Mouse (Mus musculus) B cell, adult 62 days (primary cell): Measurements from ENCODE around the gene Psg20. TPM values are rescaled to one million over a fixed set of nuclear protein-coding genes. Genes with fewer than 3 reads are reported as not detected.

Experiments used
- total RNA-seq: library from RNA; stranded (reverse); gene quantifications from 4 replicates; pipeline ENCODE4 v1.2.4, GENCODE M21; 2023

Psg20 gene
- not detected in 4 replicates for total RNA-seq

GRCm38 (mm10) chr7:18686085-18686484 lies at the start of gene Psg20:
Gene Psg20 (minus strand): TSS chr7:18686185.

DNA sequence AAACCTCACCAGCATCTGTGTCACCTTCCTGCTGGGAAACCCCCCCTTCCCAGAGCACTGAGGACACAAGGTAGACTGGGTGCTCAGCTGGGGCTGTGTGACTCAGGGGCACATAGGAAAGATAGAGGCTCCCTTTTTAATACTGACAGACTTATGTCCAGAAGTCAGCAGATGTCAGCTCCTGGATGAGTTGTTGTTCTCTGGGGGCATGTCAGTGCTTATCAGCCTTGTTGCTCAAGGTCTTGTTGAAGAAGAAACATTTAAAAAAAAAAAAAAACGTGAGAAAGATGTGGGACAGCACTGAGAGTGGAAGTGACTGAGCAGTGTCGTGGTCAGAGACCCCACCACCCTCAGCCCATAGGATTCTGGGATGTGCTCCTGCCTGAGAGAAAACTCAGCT lies 31.8 kb upstream of the Psg20 start, which contains the start of gene Psg22:
Psg22 (plus strand) TSS at position 301 of the 400 bp plus-strand sequence.

DNA sequence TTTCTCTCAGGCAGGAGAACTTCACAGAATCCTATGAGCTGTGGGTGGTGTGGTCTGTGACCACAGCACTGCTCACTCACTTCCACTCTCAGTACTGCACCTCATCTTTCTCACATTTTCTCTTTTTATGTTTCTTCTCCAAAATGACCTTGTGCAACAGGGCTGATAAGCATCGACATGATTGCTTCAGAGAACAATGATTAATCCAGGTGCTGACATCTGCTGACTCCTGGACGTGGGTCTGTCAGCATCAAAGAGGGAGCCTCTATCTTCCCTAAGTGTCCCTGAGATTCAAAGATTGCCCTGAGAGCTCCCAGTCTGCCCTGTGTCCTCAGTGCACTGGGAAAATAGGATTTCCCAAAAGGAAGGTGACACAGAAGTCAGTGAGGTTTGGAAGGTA lies 29.4 kb downstream of the Psg20 start, which contains the start of gene Psg21:
Psg21 (minus strand) TSS at position 101 of the 400 bp plus-strand sequence.

Other genes with a start within 250 kb of the Psg20 start
- not detected in 4 replicates for gene Psg26, start 202.0 kb downstream of the Psg20 start, total RNA-seq
- not detected in 4 replicates for gene Psg25, start 153.9 kb downstream of the Psg20 start, total RNA-seq
- gene Psg27, start 118.9 kb downstream of the Psg20 start, total RNA-seq: not detected in 4 replicates
- gene Psg23, start 69.7 kb downstream of the Psg20 start, total RNA-seq: not detected in 4 replicates
- not detected in 4 replicates for gene Psg21, start 29.5 kb downstream of the Psg20 start, total RNA-seq
- not detected in 4 replicates for gene Psg22, start 31.9 kb upstream of the Psg20 start, total RNA-seq
- gene Psg19, start 112.3 kb upstream of the Psg20 start, total RNA-seq: not detected in 4 replicates
- not detected in 4 replicates for gene Psg17, start 135.4 kb upstream of the Psg20 start, total RNA-seq
- not detected in 4 replicates for gene Mill2, start 153.8 kb upstream of the Psg20 start, total RNA-seq
- gene Pglyrp1, start 185.1 kb upstream of the Psg20 start, total RNA-seq: 16.9 to 20.3 TPM (median 17.7 TPM) in 4 replicates
- gene Ccdc61, start 224.2 kb upstream of the Psg20 start, total RNA-seq: 16.0 to 24.2 TPM (median 21.6 TPM) in 4 replicates
- not detected in 4 replicates for gene Nova2, start 239.7 kb upstream of the Psg20 start, total RNA-seq